Mouse (Mus musculus) retina, adult 2 months (tissue): ENCODE data around the gene P3h4.

ENCODE experiments used
- DNase-seq: peaks from one replicate; pipeline ENCODE4 v3.0.0-alpha.2; 2012; ENCODE audit warnings: low read depth, low spot score

Gene P3h4

GRCm38 (mm10) chr11:100414021-100414913 lies at the start of gene P3h4:
P3h4 (minus strand) TSS chr11:100414836.
- no peak for DNase-seq

- DNase-seq, result no peak
Measured at GRCm38 (mm10) chr11:100462699-100463098, 48.1 kb upstream of the P3h4 start.

- DNase-seq, result no peak
Measured at GRCm38 (mm10) chr11:100457711-100458110, 43.1 kb upstream of the P3h4 start.

GRCm38 (mm10) chr11:100457247-100457646 lies 42.6 kb upstream of the P3h4 start:
- no peak for DNase-seq

- DNase-seq, result no peak
Measured at GRCm38 (mm10) chr11:100442625-100443024, 28.0 kb upstream of the P3h4 start.

- DNase-seq, result no peak
Measured at GRCm38 (mm10) chr11:100441797-100442196, 27.2 kb upstream of the P3h4 start, which contains the start of the genes Nt5c3b and Klhl10. Nt5c3b (minus strand) TSS chr11:100441808. Klhl10 (plus strand) TSS chr11:100441917.

GRCm38 (mm10) chr11:100440691-100441522 lies 26.3 kb upstream of the P3h4 start:
- DNase-seq, result peak; percentile 60

GRCm38 (mm10) chr11:100437901-100438300 lies 23.3 kb upstream of the P3h4 start:
- DNase-seq, result no peak

GRCm38 (mm10) chr11:100435678-100436246 lies 21.1 kb upstream of the P3h4 start:
- no peak for DNase-seq

- no peak for DNase-seq
Measured at GRCm38 (mm10) chr11:100432002-100432401, 17.4 kb upstream of the P3h4 start.

GRCm38 (mm10) chr11:100430052-100430451 lies 15.4 kb upstream of the P3h4 start:
- DNase-seq, result no peak

GRCm38 (mm10) chr11:100428612-100429199 lies 14.1 kb upstream of the P3h4 start:
- no peak for DNase-seq

- no peak for DNase-seq
Measured at GRCm38 (mm10) chr11:100426820-100427219, 12.2 kb upstream of the P3h4 start.

GRCm38 (mm10) chr11:100425851-100426250 lies 11.2 kb upstream of the P3h4 start:
- no peak for DNase-seq

- no peak for DNase-seq
Measured at GRCm38 (mm10) chr11:100423836-100424235, 9.2 kb upstream of the P3h4 start.

- no peak for DNase-seq
Measured at GRCm38 (mm10) chr11:100421537-100421936, 6.9 kb upstream of the P3h4 start.

GRCm38 (mm10) chr11:100414914-100415822 lies 532 bp upstream of the P3h4 start, which contains the start of gene Fkbp10:
Fkbp10 (plus strand) TSS chr11:100415697.
- no peak for DNase-seq

- no peak for DNase-seq
Measured at GRCm38 (mm10) chr11:100413541-100413940, 1.1 kb downstream of the P3h4 start.

GRCm38 (mm10) chr11:100411736-100412135 lies 2.9 kb downstream of the P3h4 start:
- DNase-seq, result no peak

- no peak for DNase-seq
Measured at GRCm38 (mm10) chr11:100409686-100410085, 5.0 kb downstream of the P3h4 start.
